Mouse (Mus musculus) liver, embryonic 14.5 days (tissue): ENCODE data around the gene Unc13b. TPM values are rescaled to one million over a fixed set of nuclear protein-coding genes. Genes with fewer than 3 reads are reported as not detected.

Source experiments
- ATAC-seq: fragments of 200-750 bp; cut with Nextera tagmentation; 2 replicates; pipeline ENCODE4 v1.8.0; 2017; ENCODE audit warnings: moderate number of reproducible peaks, mild to moderate bottlenecking, moderate library complexity; ENCODE audit not compliant: insufficient read depth
- DNase-seq, 3 experiments: peaks; one replicate each; pipeline ENCODE4 v3.0.0-alpha.2; 2012 to 2013; ENCODE audit warnings: low read depth in 3 of 3, low spot score in 3 of 3
- H3K27ac ChIP-seq: fragments of 300-500 bp; sonication (generic); 2 replicates; pipeline ENCODE4 v1.5.1; 2014; ENCODE audit warnings: moderate library complexity, mild to moderate bottlenecking, control low read depth, inconsistent platforms
- H3K27me3 ChIP-seq: fragments of 300-500 bp; sonication (generic); 2 replicates; pipeline ENCODE4 v1.6.1; 2014; ENCODE audit warnings: mild to moderate bottlenecking, low read length, moderate library complexity; ENCODE audit not compliant: control insufficient read depth, insufficient read depth
- H3K36me3 ChIP-seq: fragments of 300-500 bp; sonication (generic); replicated peaks from 2 replicates; pipeline ENCODE4 v1.6.1; 2014; ENCODE audit warnings: low read depth; ENCODE audit not compliant: control insufficient read depth, insufficient read depth
- H3K4me1 ChIP-seq, 2 experiments: fragments of 200-500 bp in 1 of 2; fragments of 300-500 bp in 1 of 2; sonication (generic) in 1 of 2; replicated peaks; 2 replicates each; pipeline ENCODE4 v1.6.1; 2012 to 2014; ENCODE audit warnings: antibody characterized with exemption in 1 of 2, inconsistent platforms in 1 of 2, low read length in 1 of 2; ENCODE audit not compliant: control insufficient read depth in 2 of 2, insufficient read depth in 2 of 2
- H3K4me2 ChIP-seq: fragments of 300-500 bp; sonication (generic); 2 replicates; pipeline ENCODE4 v1.6.1; 2014; ENCODE audit warnings: low read depth, mild to moderate bottlenecking, control low read depth, moderate library complexity
- H3K4me3 ChIP-seq, 2 experiments: fragments of 200-500 bp in 1 of 2; fragments of 300-500 bp in 1 of 2; sonication (generic) in 1 of 2; 2 replicates each; pipeline ENCODE4 v1.5.1; 2012 to 2014; ENCODE audit warnings: low read depth in 2 of 2, low read length in 2 of 2, mild to moderate bottlenecking in 2 of 2, control low read depth in 1 of 2, inconsistent platforms in 1 of 2, moderate library complexity in 1 of 2; ENCODE audit not compliant: insufficient read depth in 1 of 2
- H3K9ac ChIP-seq: fragments of 300-500 bp; sonication (generic); replicated peaks from 2 replicates; pipeline ENCODE4 v1.6.1; 2014; ENCODE audit warnings: mild to moderate bottlenecking, control low read depth, moderate library complexity
- H3K9me3 ChIP-seq: fragments of 300-500 bp; sonication (generic); 2 replicates; pipeline ENCODE4 v1.6.1; 2016; ENCODE audit warnings: low read length, mixed read lengths; ENCODE audit not compliant: control insufficient read depth
- CTCF ChIP-seq: IDR thresholded peaks from 2 replicates; pipeline ENCODE4 v1.5.1; 2016; ENCODE audit warnings: antibody characterized with exemption, low read depth, control low read depth
- EP300 ChIP-seq: IDR thresholded peaks from 2 replicates; pipeline ENCODE4 v1.6.1; 2016; ENCODE audit warnings: antibody characterized with exemption, low read depth
- WGBS: fragments of 180-500 bp; shearing (Covaris S2); extraction: QIAGEN DNeasy Blood & Tissue Kit; methylation state at CpG from one replicate; pipeline ENCODE4 v1.1.7; 2014; ENCODE audit not compliant: insufficient replicate concordance; 5-methylcytosine and 5-hydroxymethylcytosine counted together
- polyA plus RNA-seq, 2 experiments: library from polyadenylated mRNA; depleted of rRNA in 1 of 2; stranded (reverse) in 1 of 2; unstranded in 1 of 2; fragments of >200 nt; fragmentation: Nextera tagmentation in 1 of 2; extraction: Ambion mirVana in 1 of 2; gene quantifications; 2 replicates each; pipeline versions ENCODE4 v1.2.1 to v1.2.3; 2012 to 2014

The Unc13b gene
- polyA plus RNA-seq, 2 experiments = 0.19 to 0.59 TPM

DNA sequence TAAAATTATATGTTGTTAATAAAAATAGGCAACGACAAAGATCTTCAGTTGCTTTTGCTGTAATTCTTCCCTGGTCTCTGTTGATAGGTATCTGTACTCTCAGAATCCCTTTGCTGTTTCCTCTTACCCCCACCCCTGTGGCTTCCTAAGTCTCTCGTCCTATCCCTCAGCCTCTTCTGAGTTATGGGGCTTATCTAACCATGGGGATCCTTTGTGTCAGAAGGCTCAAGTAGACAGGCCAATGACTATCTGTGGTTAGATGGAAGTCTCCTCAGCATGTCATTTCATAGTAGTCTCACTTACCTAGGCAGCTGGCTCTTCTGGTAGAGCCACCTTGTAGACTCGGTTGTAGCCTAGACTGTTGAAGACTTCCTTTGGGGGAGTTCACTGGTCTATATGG is 173.1 kb downstream of the Unc13b start:
- Histone ChIP-seq H3K36me3 (no peaks in the 10 kb centered on the region), H3K27ac (no peak overlapping the region), H3K4me2 (no peak overlapping the region), H3K4me3 (no peak overlapping the region), H3K9me3 (no peaks in the 10 kb centered on the region), H3K4me1 (no peaks in the 10 kb centered on the region), H3K27me3 (no peaks in the 10 kb centered on the region), H3K9ac (no peak overlapping the region)
- ATAC-seq (no peak), DNase-seq (no peak)
- no peak for TF ChIP-seq EP300
- 25% methylated on average over 3 of the region's 3 CpGs for WGBS

DNA sequence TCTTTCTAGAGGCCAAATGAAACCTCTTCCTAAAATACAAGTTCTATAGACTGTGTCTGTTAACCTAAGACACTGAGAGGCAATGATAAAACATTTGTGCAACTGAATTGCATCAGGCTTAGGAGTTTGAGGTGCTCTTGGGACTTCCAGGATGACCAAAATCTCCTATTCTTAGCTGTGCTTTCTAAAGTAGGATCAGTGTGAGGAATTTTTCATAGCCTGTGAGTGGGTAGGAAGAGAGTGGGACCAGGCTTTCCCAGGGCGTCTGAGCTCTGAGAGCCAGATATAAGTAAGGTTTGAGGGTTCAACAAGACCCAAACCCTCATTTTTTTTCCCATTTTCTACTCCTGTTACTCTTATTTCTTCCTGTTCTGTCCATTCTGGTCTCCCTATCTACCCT is 174.2 kb downstream of the Unc13b start:
- ATAC-seq (no peak), DNase-seq (no peak)
- no peaks in the 10 kb centered on the region for H3K27me3 ChIP-seq
- WGBS = 60% methylated on average over 1 of the region's 1 CpGs
- no peak for TF ChIP-seq CTCF
- no peak for TF ChIP-seq EP300
- H3K4me1 ChIP-seq = no peaks in the 10 kb centered on the region
- H3K27ac ChIP-seq = no peak overlapping the region
- no peak overlapping the region for H3K4me2 ChIP-seq
- H3K36me3 ChIP-seq = no peaks in the 10 kb centered on the region
- H3K9me3 ChIP-seq = no peaks in the 10 kb centered on the region
- H3K9ac ChIP-seq = no peak overlapping the region
- H3K4me3 ChIP-seq = no peak overlapping the region

- ATAC-seq = no peak
- Histone ChIP-seq H3K4me1 (no peaks in the 10 kb centered on the region), H3K9me3 (no peaks in the 10 kb centered on the region), H3K4me3 (no peak overlapping the region), H3K9ac (no peak overlapping the region), H3K4me2 (no peak overlapping the region), H3K36me3 (no peaks in the 10 kb centered on the region), H3K27me3 (no peaks in the 10 kb centered on the region), H3K27ac (no peak overlapping the region)
- 45% methylated on average over 6 of the region's 6 CpGs for WGBS
- no peak for DNase-seq
- TF ChIP-seq EP300 (no peak), CTCF (no peak)
Measured at GRCm38 (mm10) chr4:43233489-43233888, 174.7 kb downstream of the Unc13b start.

DNA sequence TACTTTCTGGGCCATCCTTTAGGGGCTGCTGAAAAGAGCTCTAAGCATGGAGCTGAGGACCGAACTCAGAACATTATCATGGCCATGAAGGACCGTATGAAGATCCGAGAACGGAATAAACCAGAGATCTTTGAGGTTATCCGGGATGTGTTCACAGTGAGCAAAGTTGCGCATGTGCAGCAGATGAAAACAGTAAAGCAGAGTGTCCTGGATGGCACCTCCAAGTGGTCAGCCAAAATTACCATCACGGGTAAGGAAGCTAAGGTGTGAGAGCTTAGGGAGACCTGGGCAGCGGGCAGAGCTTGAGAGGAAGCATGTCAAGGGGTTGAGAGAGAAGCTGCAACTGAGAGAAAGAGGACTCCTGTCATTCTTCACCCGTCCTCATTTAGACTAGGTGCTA is 178.1 kb downstream of the Unc13b start:
- Histone ChIP-seq H3K9ac (no peak overlapping the region), H3K4me1 (no peaks in the 10 kb centered on the region), H3K4me2 (no peak overlapping the region), H3K4me3 (no peak overlapping the region), H3K27me3 (no peaks in the 10 kb centered on the region), H3K36me3 (no peaks in the 10 kb centered on the region), H3K9me3 (no peaks in the 10 kb centered on the region), H3K27ac (no peak overlapping the region)
- TF ChIP-seq CTCF (no peak), EP300 (no peak)
- 68% methylated on average over 9 of the region's 9 CpGs for WGBS
- DNase-seq = no peak
- no peak for ATAC-seq

- no peaks in the 10 kb centered on the region for H3K36me3 ChIP-seq
- H3K27me3 ChIP-seq = no peaks in the 10 kb centered on the region
- H3K9me3 ChIP-seq = no peaks in the 10 kb centered on the region
- H3K4me2 ChIP-seq = no peak overlapping the region
- no peaks in the 10 kb centered on the region for H3K4me1 ChIP-seq
- no peak for TF ChIP-seq CTCF
- no peak for TF ChIP-seq EP300
- WGBS = 53% methylated on average over 1 of the region's 1 CpGs
- H3K27ac ChIP-seq = no peak overlapping the region
- no peak for ATAC-seq
- DNase-seq = no peak
- H3K9ac ChIP-seq = no peak overlapping the region
- H3K4me3 ChIP-seq = no peak overlapping the region
Measured at GRCm38 (mm10) chr4:43240716-43241115, 182.0 kb downstream of the Unc13b start.
